ENCODE assay signal across 23 mouse cellular contexts in the genomic region with DNA sequence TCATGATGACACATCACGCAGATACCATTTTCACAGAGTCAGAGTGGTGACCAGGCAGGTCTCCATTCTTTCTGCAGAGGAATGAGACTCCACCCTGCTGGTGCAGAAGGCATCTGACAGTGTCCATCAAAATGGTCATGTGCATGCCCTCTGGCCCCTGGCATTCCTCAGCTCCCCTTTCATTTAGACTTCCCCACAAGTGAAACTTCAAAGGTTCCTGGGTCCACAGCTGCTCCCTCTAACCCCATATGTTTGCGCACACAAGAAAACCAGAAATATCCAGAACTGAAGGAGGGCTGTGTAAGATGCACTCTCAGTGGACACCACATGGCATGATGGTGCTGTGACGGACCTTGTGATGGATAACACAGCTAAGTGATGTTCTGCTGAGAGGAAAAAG. TPM values are rescaled to one million over a fixed set of nuclear protein-coding genes. Genes with fewer than 3 reads are reported as not detected.
"Had no signal": no experiment of that assay in that cellular context is flagged by ENCODE, and none has a peak within 500 bp of the region (broad histone marks: within the 10 kb centered on the region; RNA-seq: fewer than 3 reads in every experiment).

No protein-coding gene starts in this region.

- H3K4me3 ChIP-seq: limb, embryonic 12.5 days; neural tube, embryonic 12.5 days; neural tube, embryonic 15.5 days had no signal

- DNase-seq: kidney, adult 18-20 months; kidney, adult 9 months; kidney, postnatal 14 days; kidney, postnatal 4 days; layer of hippocampus, adult 9-11 months; liver, postnatal 0 days; lung, embryonic 14.5 days; midbrain, embryonic 14.5 days; right cerebral cortex, adult 18-20 months; right cerebral cortex, postnatal 14 days; right cerebral cortex, postnatal 4 days; thymus, postnatal 25 days had no signal

- H3K4me2 ChIP-seq: limb, embryonic 12.5 days; liver, embryonic 11.5 days; lung, embryonic 14.5 days; neural tube, embryonic 12.5 days; neural tube, embryonic 15.5 days had no signal

- H3K9me3 ChIP-seq: limb, embryonic 12.5 days; neural tube, embryonic 12.5 days; neural tube, embryonic 15.5 days had no signal

- H3K36me3 ChIP-seq: limb, embryonic 12.5 days; neural tube, embryonic 12.5 days; neural tube, embryonic 15.5 days had no signal

- H3K4me1 ChIP-seq: limb, embryonic 12.5 days; neural tube, embryonic 12.5 days; neural tube, embryonic 15.5 days had no signal

- H3K27me3 ChIP-seq: limb, embryonic 12.5 days; neural tube, embryonic 12.5 days; neural tube, embryonic 15.5 days had no signal

- ATAC-seq: intestine, embryonic 16.5 days; liver, postnatal 0 days; lung, postnatal 0 days had no signal

- H3K9ac ChIP-seq: limb, embryonic 12.5 days; liver, embryonic 14.5 days; liver, postnatal 0 days; lung, embryonic 14.5 days; neural tube, embryonic 12.5 days; neural tube, embryonic 15.5 days had no signal

- H3K27ac ChIP-seq: limb, embryonic 12.5 days; liver, embryonic 14.5 days; macrophage; neural tube, embryonic 12.5 days; neural tube, embryonic 15.5 days; stomach, postnatal 0 days had no signal

RNA-seq across cellular contexts. Expression of a gene that starts 32.4 kb away (rescaled TPM):
- polyA plus RNA-seq: macrophage had no signal

RNA-seq across cellular contexts. Expression of a gene that starts 35.9 kb away (rescaled TPM):
- polyA plus RNA-seq: liver, embryonic 14.5 days; macrophage; stomach, embryonic 14.5 days; thymus, postnatal 0 days had no signal
